Mouse (Mus musculus): ENCODE results near the gene Galnt15. TPM values are rescaled to one million over a fixed set of nuclear protein-coding genes. Genes with fewer than 3 reads are reported as not detected.
"Not testable (repeated sequence)": the region's sequence is repeated elsewhere in the genome, so short reads cannot be mapped to it uniquely, and the experiment has no call there.

Galnt15 gene
- polyA plus RNA-seq, 1 experiment from 2014 or later, result 0.22 TPM

DNA sequence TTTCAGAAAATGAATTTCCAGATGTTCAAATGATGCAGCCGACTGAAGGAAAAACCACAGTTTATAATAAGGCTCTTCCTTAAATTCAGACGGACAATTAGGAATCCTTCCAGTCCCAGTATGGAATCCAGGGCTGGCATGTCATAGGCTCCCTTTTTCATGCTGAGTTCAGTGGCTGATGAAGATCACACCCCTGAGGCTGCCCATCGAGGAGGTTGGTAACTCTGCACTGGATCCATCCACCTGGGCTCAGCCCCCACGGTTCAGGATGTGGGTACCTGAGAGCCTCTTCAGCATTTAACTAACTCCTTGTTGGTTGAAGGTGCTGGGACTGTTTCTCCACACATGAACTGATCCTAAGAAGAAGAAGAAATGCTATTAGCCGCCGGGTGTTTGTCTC lies 54.1 kb downstream of the Galnt15 start:
- no peak overlapping the region for H3K4me2 ChIP-seq
- H3K27me3 ChIP-seq, result no peaks in the 10 kb centered on the region
- no peak overlapping the region for H3K4me3 ChIP-seq
- peaks cover 24% of the 10 kb centered on the region for H3K4me1 ChIP-seq (replicated peaks)
- ATAC-seq (ENCODE audit: low FRiP score), result no peak
- no peak overlapping the region for H3K27ac ChIP-seq
- no peak overlapping the region for H3K9ac ChIP-seq
- H3K9me3 ChIP-seq, result no peaks in the 10 kb centered on the region
- H3K36me3 ChIP-seq, result peaks cover 31% of the 10 kb centered on the region
- WGBS, result 95% methylated on average over 6 of the region's 6 CpGs

DNA sequence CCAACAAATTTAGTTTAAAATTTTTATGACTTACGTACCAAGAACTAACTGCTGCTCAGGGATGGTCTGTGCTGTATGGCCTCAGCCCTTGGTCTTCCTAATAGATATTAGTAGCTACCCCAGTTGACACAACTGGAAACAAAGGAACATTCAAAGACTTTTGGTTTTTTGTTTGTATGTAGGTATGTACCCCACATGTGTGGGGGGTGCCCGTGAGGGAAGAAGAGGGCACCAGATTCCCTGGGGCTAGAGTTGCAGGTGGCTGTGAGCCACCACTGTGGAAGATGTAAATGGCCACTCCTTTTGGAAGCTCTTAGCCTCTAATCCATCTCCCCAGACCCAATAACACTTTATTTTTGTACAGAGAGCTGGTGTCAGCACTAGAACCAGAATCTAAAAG lies 54.7 kb downstream of the Galnt15 start:
- H3K27ac ChIP-seq, result no peak overlapping the region
- no peak for ATAC-seq (ENCODE audit: low FRiP score)
- no peak overlapping the region for H3K4me3 ChIP-seq
- H3K36me3 ChIP-seq, result peaks cover 31% of the 10 kb centered on the region
- no peak overlapping the region for H3K4me2 ChIP-seq
- H3K9ac ChIP-seq, result no peak overlapping the region
- WGBS, result 98% methylated on average over 2 of the region's 2 CpGs
- peaks cover 24% of the 10 kb centered on the region for H3K4me1 ChIP-seq (replicated peaks)
- H3K9me3 ChIP-seq, result no peaks in the 10 kb centered on the region
- H3K27me3 ChIP-seq, result no peaks in the 10 kb centered on the region

DNA sequence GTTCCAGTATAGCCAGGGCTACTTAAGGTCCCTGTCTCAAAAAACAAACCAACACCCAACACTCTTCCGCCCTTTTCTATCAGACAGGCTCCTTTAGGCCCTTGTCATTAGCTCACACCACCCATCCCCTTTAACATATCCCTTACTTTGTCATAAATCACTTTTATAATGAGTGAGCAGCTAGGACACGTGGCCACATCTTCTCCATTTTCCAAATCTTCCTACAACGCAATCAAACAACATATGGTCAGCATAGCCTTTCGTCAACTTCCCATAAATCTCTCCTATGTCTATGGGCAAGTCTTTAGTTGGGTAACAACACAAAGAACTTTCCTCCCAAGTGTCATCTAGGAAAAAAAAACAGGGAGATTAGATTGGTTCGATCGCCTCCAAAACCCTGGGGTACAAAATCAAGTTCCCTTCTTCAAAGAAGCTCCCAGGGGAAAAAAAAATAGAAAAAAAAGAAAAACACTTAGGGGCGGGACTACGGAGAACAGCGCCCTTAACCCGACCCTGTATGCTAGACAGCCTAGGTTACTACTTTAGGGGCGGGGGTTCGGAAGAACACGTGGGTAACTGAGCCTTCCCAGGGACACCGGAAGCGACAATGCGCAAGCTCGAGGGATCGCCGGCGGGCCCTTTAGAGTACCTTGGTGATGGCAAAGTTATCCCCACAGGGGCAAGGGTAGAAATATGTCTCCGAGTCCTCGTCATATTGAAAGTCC lies 56.1 kb downstream of the Galnt15 start, which contains the start of gene Oxnad1:
TSS of gene Oxnad1 (plus strand) at position 614 of the 725 bp plus-strand sequence.
- peak within 1 kb of the TSS; percentile 91 for H3K27ac ChIP-seq
- WGBS, result 3% methylated on average over 22 of the region's 22 CpGs

DNA sequence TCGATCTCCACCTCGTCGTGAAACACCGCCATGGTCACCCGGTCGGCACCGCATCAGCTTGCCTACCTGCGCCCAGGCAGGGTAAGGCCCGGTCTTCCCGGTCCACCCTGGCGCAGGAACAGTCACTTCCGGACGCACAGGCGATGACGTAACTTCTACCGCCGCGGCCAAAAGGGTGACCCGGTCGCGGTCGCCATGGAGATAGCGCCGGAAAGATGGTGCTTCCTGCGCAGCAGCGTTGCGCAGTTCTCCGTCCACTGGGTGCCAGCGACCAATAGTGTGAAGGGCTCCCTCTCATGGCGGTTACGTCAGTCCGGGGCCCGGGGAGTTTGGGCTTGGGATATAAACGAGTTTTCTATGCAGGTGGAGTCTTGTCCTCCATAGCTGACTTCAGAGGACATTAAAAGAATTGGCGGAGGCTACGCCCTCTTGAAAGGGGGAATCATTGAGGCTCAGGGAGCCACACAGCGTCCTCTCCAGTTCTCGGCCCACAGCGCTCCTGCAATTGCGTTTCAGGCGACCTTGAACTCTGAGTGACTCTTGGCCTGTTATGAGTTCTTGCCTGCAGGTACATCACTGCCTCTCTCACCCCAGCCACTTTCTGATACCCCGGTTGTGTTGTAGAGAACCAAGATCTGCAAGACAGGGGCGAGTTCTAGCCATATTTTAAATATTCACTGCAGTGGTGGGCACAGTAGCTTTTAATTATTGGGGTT lies 56.9 kb downstream of the Galnt15 start, which contains the start of gene Dph3:
TSS of gene Dph3 (minus strand) at position 244 of the 716 bp plus-strand sequence.
- peak; percentile 99 for ATAC-seq (ENCODE audit: low FRiP score)
- Histone ChIP-seq H3K4me2 (peak within 1 kb of the TSS; percentile 79), H3K9me3 (no peaks in the 10 kb centered on the region), H3K27me3 (no peaks in the 10 kb centered on the region), H3K4me3 (peak within 1 kb of the TSS; percentile 64), H3K4me1 (replicated peaks) (peaks cover 24% of the 10 kb centered on the region), H3K36me3 (peaks cover 24% of the 10 kb centered on the region), H3K27ac (peak within 1 kb of the TSS; percentile 91), H3K9ac (peak within 1 kb of the TSS; percentile 82)
- under 1% methylated on average over 43 of the region's 43 CpGs for WGBS

More for the DNA sequence above, 56.1 kb downstream of the Galnt15 start, which contains the start of gene Oxnad1:
- peak within 1 kb of the TSS; percentile 64 for H3K4me3 ChIP-seq
- H3K9ac ChIP-seq, result peak within 1 kb of the TSS; percentile 82
- H3K4me2 ChIP-seq, result peak within 1 kb of the TSS; percentile 79
- peaks cover 28% of the 10 kb centered on the region for H3K36me3 ChIP-seq
- H3K27me3 ChIP-seq, result no peaks in the 10 kb centered on the region
- H3K9me3 ChIP-seq, result no peaks in the 10 kb centered on the region
- peaks cover 24% of the 10 kb centered on the region for H3K4me1 ChIP-seq (replicated peaks)
- ATAC-seq (ENCODE audit: low FRiP score), result peak; percentile 97

DNA sequence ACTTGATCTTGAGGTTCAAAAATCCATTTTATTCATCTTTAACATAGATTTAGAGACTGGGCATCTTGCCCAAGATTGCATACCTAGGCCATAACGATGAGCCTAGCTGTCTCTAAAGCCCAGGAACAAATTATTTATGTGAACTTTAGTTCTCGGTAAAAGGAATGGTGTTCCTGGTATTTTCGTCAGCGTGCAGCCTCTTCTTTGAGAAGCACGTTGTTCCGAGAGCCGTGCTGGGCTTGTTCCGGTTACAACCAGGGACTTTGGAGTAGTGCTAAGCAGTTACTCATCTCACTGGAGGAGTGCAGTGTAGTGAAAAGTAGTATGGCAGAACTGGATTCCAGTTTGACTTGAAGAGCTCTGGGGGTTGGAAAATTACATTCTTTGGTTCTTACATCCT lies 57.4 kb downstream of the Galnt15 start:
- peaks cover 24% of the 10 kb centered on the region for H3K4me1 ChIP-seq (replicated peaks)
- H3K4me3 ChIP-seq, result peak overlapping the region; percentile 64
- peak overlapping the region; percentile 91 for H3K27ac ChIP-seq
- H3K9ac ChIP-seq, result peak overlapping the region; percentile 82
- no peak for ATAC-seq (ENCODE audit: low FRiP score)
- H3K27me3 ChIP-seq, result no peaks in the 10 kb centered on the region
- peaks cover 18% of the 10 kb centered on the region for H3K36me3 ChIP-seq
- no peaks in the 10 kb centered on the region for H3K9me3 ChIP-seq
- H3K4me2 ChIP-seq, result peak overlapping the region; percentile 79
- 32% methylated on average over 8 of the region's 8 CpGs for WGBS

GRCm38 (mm10) chr14:32087584-32088248 lies 58.9 kb downstream of the Galnt15 start:
- Histone ChIP-seq H3K4me1 (replicated peaks) (peaks cover 24% of the 10 kb centered on the region), H3K36me3 (peaks cover 13% of the 10 kb centered on the region)
- H3K9me3 ChIP-seq; H3K27ac ChIP-seq; H3K4me2 ChIP-seq; H3K9ac ChIP-seq; ATAC-seq (ENCODE audit: low FRiP score); H3K27me3 ChIP-seq; H3K4me3 ChIP-seq: not testable (repeated sequence)
- 92% methylated on average over 7 of the region's 7 CpGs for WGBS

DNA sequence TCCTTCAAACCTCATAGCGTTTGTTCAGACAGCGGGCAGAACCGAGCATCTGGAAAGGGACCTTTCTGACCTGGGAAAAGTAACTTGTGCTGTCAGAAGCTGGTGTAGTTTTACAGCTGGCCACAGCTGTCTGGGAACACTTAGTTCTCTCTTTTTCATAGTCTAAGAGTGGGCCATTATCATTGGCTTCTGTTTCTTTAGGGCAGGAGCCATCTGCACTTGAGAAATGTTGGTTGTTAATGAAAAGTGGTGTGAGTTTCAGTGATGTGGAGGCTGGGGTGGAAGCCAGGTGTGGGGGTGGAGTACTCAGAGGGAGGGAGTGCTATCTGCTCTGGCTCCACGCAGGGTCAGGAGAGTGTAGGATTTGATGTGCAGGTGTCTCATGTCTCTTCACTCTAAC lies 62.3 kb downstream of the Galnt15 start:
- ATAC-seq (ENCODE audit: low FRiP score), result no peak
- Histone ChIP-seq H3K4me3 (no peak overlapping the region), H3K9me3 (no peaks in the 10 kb centered on the region), H3K4me2 (no peak overlapping the region), H3K27me3 (no peaks in the 10 kb centered on the region), H3K9ac (no peak overlapping the region; the same call in 1 of the 2 replicates), H3K4me1 (replicated peaks) (peaks cover 13% of the 10 kb centered on the region), H3K36me3 (peaks cover 35% of the 10 kb centered on the region), H3K27ac (no peak overlapping the region)
- 74% methylated on average over 4 of the region's 4 CpGs for WGBS

- Histone ChIP-seq H3K4me1 (replicated peaks) (peaks cover 7% of the 10 kb centered on the region), H3K27ac (no peak overlapping the region), H3K4me3 (no peak overlapping the region), H3K9me3 (no peaks in the 10 kb centered on the region), H3K36me3 (peaks cover 39% of the 10 kb centered on the region), H3K9ac (no peak overlapping the region), H3K4me2 (no peak overlapping the region), H3K27me3 (no peaks in the 10 kb centered on the region)
- no peak for ATAC-seq (ENCODE audit: low FRiP score)
- WGBS, result 91% methylated on average over 4 of the region's 4 CpGs
Observed at GRCm38 (mm10) chr14:32091704-32092103, 62.9 kb downstream of the Galnt15 start.

- Histone ChIP-seq H3K36me3 (peaks cover 51% of the 10 kb centered on the region), H3K4me2 (no peak overlapping the region), H3K27me3 (no peaks in the 10 kb centered on the region), H3K4me1 (replicated peaks) (no peaks in the 10 kb centered on the region), H3K9ac (no peak overlapping the region), H3K27ac (no peak overlapping the region), H3K9me3 (no peaks in the 10 kb centered on the region), H3K4me3 (no peak overlapping the region)
- WGBS, result 83% methylated on average over 1 of the region's 1 CpGs
- ATAC-seq (ENCODE audit: low FRiP score), result no peak
Observed at GRCm38 (mm10) chr14:32093018-32093417, 64.2 kb downstream of the Galnt15 start.

DNA sequence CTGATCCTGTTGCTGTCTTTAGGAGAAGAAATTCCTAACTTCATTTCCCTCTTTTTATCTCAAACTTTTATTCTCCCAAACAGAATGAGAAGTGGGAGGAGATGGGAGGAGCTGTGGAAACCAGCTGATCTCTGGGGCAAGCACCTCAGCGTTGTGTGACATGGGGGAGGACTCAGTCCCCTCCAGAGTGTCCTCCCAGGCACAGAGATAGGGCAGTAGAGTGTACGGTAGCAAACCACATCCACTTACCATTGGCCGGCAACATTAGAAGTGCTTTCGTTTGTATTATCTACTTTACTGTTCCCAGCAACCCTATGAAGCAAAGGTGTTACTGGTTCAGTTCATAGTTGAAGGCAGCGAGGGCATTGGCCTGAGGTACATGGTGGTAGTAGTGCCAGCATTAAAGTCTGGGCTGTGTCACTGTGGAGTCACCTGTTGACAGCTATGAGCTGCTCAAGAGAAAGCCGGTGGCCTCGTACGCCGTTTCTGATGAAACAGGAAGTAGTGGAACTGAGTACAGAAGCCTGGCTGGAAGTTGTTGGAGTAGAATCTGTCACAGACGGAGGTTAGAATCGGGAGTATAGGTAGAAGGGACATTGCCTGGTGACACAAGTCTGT lies 64.8 kb downstream of the Galnt15 start:
- WGBS, result 95% methylated on average over 11 of the region's 11 CpGs
- Histone ChIP-seq H3K36me3 (peaks cover 57% of the 10 kb centered on the region), H3K4me1 (replicated peaks) (no peaks in the 10 kb centered on the region), H3K9me3 (no peaks in the 10 kb centered on the region), H3K9ac (no peak overlapping the region), H3K4me2 (no peak overlapping the region), H3K27ac (no peak overlapping the region), H3K4me3 (no peak overlapping the region), H3K27me3 (no peaks in the 10 kb centered on the region)
- ATAC-seq (ENCODE audit: low FRiP score), result no peak

DNA sequence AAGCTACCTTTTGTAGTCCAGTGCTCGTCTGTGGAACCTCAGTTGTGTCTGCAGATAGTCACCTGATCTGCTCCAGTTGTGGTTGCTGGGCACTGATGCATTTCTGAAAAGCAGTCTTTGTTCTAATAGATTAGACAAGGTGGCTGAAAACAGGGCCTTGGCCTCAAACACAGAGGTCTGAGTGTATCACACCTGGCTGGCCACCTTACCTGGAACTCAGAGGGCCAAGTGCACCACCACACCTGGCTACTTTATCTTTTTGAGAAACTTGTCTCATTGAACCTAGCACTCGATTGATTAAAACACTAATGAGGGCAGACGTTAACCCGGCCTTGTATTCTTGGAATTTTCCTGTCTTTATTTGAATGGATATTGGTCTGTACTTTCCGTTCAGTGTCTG lies 66.9 kb downstream of the Galnt15 start:
- Histone ChIP-seq H3K27me3 (no peaks in the 10 kb centered on the region), H3K4me1 (replicated peaks) (no peaks in the 10 kb centered on the region), H3K36me3 (peaks cover 78% of the 10 kb centered on the region), H3K4me2 (no peak overlapping the region), H3K27ac (no peak overlapping the region), H3K9me3 (no peaks in the 10 kb centered on the region), H3K4me3 (no peak overlapping the region), H3K9ac (no peak overlapping the region)
- 87% methylated on average over 5 of the region's 5 CpGs for whole genome bisulfite sequencing
- ATAC-seq (ENCODE audit: low FRiP score), result no peak

- Histone ChIP-seq H3K9me3 (no peaks in the 10 kb centered on the region), H3K4me3 (no peak overlapping the region), H3K4me2 (no peak overlapping the region), H3K27ac (no peak overlapping the region), H3K36me3 (peaks cover 84% of the 10 kb centered on the region), H3K27me3 (no peaks in the 10 kb centered on the region), H3K4me1 (replicated peaks) (no peaks in the 10 kb centered on the region), H3K9ac (no peak overlapping the region)
- WGBS, result 94% methylated on average over 5 of the region's 5 CpGs
- ATAC-seq (ENCODE audit: low FRiP score), result no peak
Observed at GRCm38 (mm10) chr14:32096740-32097139, 68.0 kb downstream of the Galnt15 start.

Measured in hindbrain, embryonic 13.5 days (tissue).